Mouse (Mus musculus) cerebellum, adult 2 months (tissue): Measurements from ENCODE around the gene Gnl3l. TPM values are rescaled to one million over a fixed set of nuclear protein-coding genes. Genes with fewer than 3 reads are reported as not detected.

Experiments used
- DNase-seq, 2 experiments: peaks; one replicate each; pipeline ENCODE4 v3.0.0; 2021
- H3K27ac ChIP-seq: fragments of 200-500 bp; 2 replicates; pipeline ENCODE4 v1.5.1; 2012; ENCODE audit warnings: low read length, control low read depth, inconsistent platforms; ENCODE audit not compliant: insufficient read depth
- H3K27me3 ChIP-seq: fragments of 200-500 bp; 2 replicates; pipeline ENCODE4 v1.6.1; 2012; ENCODE audit warnings: inconsistent platforms, mild to moderate bottlenecking, low read length, moderate library complexity; ENCODE audit not compliant: control insufficient read depth, insufficient read depth
- H3K4me1 ChIP-seq: fragments of 200-500 bp; 2 replicates; pipeline ENCODE4 v1.6.1; 2011; ENCODE audit warnings: low read length; ENCODE audit not compliant: control insufficient read depth, insufficient read depth
- H3K4me3 ChIP-seq: fragments of 200-500 bp; replicated peaks from 2 replicates; pipeline ENCODE3; 2011; ENCODE audit warnings: mild to moderate bottlenecking, low read depth, low read length, control low read depth; ENCODE audit not compliant: insufficient read depth
- CTCF ChIP-seq: fragments of 200-500 bp; IDR thresholded peaks from 2 replicates; pipeline ENCODE4 v1.5.1; 2011; ENCODE audit warnings: low read depth, mild to moderate bottlenecking, control low read depth, low read length, moderate library complexity, borderline replicate concordance; ENCODE audit not compliant: insufficient read depth
- POLR2A ChIP-seq: fragments of 200-500 bp; IDR thresholded peaks from 2 replicates; pipeline ENCODE4 v1.6.1; 2011; ENCODE audit warnings: low read length, control low read depth, borderline replicate concordance; ENCODE audit not compliant: insufficient read depth
- WGBS: fragments of 180-500 bp; shearing (Covaris S2); methylation state at CpG from one replicate; pipeline ENCODE4 v1.1.7; 2018; 5-methylcytosine and 5-hydroxymethylcytosine counted together
- polyA plus RNA-seq: library from polyadenylated mRNA; depleted of rRNA; stranded (reverse); fragments of >200 nt; gene quantifications from 2 replicates; pipeline ENCODE4 v1.2.3, GENCODE M21; 2012; rRNA removed

The Gnl3l gene
- polyA plus RNA-seq, result 85.2 and 87.4 TPM in 2 replicates

DNA sequence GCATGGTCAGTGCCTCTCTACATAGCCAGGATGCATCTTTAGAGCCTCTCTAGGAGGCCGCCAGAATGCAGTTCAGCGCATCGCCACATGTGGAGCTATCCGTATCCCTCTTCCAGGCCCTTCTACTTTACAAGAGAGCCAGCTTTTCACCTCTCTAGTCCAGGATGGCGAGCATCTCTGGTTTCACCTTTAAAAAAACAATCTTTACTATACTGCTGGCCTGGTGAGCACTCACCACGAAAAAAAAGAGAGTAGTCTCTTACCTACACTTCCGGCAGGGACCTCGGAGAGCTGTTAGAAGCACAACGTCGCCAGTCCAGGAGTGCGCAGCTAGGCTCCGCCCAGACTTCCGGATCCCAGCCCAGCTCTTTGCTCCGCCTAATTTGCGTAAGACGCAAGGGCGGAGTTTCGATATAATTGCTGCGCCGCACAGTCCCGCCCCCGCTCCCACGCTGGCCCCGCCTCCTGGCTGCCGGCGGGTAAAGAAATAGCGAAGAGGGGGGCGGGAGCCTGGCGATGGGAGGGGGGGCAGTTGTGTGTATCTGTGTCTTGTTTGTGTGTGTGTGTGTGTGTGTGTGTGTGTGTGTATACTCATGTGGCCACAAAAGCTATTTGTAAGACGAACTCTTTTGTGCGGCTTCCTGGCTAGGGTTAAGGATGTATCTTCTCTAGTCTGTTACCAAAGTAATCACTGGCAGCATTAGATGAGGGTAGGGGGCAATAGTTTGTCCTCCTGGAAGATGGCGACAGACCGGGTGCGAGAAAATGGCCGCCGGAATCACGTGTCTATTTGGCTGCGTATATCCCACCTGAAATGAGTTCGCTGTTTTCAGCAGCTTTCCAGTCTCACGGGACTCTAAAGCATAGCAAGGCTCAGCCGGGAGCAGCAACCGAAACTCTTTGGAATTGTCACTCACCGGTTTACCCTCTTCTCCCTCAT is at the start of gene Gnl3l:
Gene Gnl3l (minus strand): TSS at position 385 of the 940 bp plus-strand sequence.
- WGBS, result 8% methylated on average over 43 of the region's 43 CpGs
- peak; percentile 88 to 89 for DNase-seq
- Histone ChIP-seq H3K4me3 (peak within 1 kb of the TSS; percentile 95), H3K4me1 (0 out of 2 replicates have a peak, but pooled peaks cover 2% of the 10 kb centered on the region), H3K27me3 (no peaks in the 10 kb centered on the region), H3K27ac (peak within 1 kb of the TSS; percentile 93)
- peak; percentile 44; the same call in 1 of the 2 replicates for TF ChIP-seq CTCF
- TF ChIP-seq POLR2A, result peak; percentile 72; the same call in 1 of the 2 replicates

DNA sequence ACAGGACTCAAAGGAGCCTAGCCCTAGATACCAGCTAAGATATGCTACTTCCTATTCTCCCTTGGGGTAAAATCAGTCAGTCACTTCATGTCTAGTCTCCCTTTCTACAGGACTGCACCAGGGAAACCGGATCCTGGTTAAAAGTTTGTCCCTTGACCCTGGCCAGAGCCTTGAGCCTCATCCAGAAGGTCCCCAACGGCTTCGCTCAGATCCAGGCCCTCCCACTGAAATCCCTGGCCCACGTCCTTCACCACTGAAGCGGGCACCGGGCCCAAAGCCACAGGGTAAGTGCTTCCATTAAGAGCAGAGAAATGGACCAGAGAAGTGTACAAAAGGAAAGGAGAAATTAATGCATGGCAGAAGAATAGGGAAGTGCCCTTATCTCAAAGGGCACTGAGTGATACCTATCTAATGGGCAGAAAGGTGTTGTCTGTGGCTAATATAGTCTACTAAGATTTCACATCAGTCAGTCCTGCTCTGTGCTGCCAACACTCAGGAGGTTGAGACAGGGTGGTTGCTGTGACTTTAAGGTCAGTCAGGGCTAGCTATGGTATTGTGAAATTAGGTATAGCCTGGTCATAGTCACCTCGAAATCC is 49.0 kb upstream of the Gnl3l start:
- H3K4me3 ChIP-seq, result no peak overlapping the region
- H3K4me1 ChIP-seq, result no peaks in the 10 kb centered on the region
- no peaks in the 10 kb centered on the region for H3K27me3 ChIP-seq
- TF ChIP-seq CTCF (no peak), POLR2A (no peak)
- WGBS, result 24% methylated on average over 7 of the region's 7 CpGs
- no peak overlapping the region for H3K27ac ChIP-seq
- peak in 1 of 2 experiments; percentile 20 for DNase-seq

DNA sequence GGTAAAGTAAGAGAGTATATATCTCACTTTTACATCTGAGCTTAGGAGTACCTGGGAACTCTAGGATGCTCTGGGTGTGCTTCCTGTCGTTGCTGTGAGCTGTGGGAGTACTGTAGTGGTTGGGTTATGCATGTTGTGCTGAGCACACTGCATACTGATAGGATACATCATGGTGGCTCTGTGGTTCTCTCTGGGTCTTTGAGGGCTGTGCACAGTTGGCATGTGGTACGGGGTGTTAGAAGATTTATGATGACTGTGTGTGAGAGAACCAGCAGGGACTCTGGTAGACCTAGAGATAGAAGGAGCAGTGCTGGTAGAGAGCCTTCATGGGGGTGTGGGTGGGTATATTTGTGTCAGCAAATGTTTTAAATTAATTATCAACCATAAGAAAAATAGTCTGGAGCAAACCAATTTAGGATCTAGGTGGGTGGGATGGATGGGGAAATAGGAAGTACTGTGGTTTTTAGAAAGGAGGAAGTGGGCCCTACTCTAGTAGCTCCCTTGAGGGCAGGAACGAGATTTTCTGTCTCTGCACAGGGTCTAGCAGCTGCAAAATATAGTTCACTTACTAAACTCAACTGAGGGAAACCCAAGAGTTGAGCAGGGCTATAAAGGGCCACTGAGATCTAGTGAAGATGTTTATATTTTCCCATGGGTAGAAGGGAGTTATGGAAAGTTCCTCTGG is 44.6 kb upstream of the Gnl3l start:
- no peak for DNase-seq
- TF ChIP-seq POLR2A (no peak), CTCF (no peak)
- H3K27me3 ChIP-seq, result no peaks in the 10 kb centered on the region
- no peak overlapping the region for H3K4me3 ChIP-seq
- no peaks in the 10 kb centered on the region; the same call in 1 of the 2 replicates for H3K4me1 ChIP-seq
- H3K27ac ChIP-seq, result no peak overlapping the region
- WGBS, result 66% methylated on average over 3 of the region's 3 CpGs

DNA sequence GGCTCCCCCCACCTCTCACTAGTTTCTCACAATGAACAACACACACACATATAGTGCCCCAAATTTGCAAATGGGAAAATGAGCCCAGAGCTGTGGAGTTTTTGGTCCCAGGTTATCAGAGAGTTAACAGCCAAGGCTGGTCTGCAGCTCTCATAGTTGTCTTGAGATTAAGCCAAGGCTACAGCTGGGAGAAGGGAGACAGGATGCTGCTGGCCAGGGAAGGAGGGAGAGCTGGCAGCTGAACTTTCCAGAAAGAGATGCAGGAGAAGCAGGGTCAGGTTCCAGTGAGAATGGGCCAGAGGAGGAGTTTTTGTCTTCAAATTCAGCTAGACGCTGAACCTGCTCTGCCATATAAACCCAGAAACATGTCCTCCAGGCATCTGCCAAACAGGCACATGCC is 42.2 kb upstream of the Gnl3l start:
- H3K27ac ChIP-seq, result no peak overlapping the region
- no peaks in the 10 kb centered on the region for H3K27me3 ChIP-seq
- H3K4me3 ChIP-seq, result no peak overlapping the region
- 7% methylated on average over 1 of the region's 1 CpGs for WGBS
- H3K4me1 ChIP-seq, result peaks cover under 1% of the 10 kb centered on the region; the same call in 1 of the 2 replicates
- TF ChIP-seq POLR2A (no peak), CTCF (no peak)
- peak in 1 of 2 experiments; percentile 16 for DNase-seq

DNA sequence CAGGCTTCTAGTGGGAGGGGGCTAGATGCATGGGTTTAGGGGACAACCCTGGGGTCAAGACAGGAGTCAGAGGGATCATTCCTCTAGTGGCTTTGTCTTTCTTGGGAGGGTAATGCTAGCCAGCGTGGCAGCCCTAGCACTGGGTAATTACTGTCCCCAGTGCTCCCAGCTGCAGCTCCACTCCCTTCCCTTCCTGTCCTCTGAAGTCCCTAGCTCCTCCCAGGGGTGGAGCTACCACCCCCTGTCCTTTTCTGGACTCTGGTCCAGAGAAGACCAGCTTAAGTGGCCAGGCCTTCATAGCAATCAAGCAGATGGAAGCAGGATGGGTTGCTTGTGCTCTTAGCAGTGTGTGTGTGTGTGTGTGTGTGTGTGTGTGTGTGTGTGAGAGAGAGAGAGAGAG is 38.4 kb upstream of the Gnl3l start:
- TF ChIP-seq CTCF, result no peak
- TF ChIP-seq POLR2A, result no peak
- H3K27me3 ChIP-seq, result no peaks in the 10 kb centered on the region
- H3K4me1 ChIP-seq, result peaks cover 7% of the 10 kb centered on the region; the same call in 1 of the 2 replicates
- DNase-seq, result no peak
- WGBS, result 23% methylated on average over 1 of the region's 1 CpGs
- H3K27ac ChIP-seq, result no peak overlapping the region
- no peak overlapping the region for H3K4me3 ChIP-seq

DNA sequence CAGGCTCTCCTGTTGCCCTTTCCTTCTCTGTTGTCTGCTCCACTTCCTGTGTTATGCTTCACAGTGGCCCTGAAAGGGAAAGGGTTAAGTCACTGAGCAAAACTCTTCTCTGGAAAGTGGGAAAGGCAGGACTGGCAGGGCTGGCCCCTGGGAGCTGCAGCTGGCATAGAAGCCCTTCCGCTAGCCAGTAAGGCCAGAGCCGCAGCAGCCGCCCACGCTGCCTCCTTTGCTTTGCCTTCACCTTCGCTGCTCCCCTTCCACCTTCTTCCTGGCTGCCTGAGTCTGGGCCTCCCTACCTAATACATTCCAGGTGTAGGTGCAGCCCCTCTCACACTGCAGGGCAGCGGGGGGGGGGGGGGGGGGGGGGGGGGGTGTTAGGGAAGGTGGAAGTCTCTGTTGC is 37.4 kb upstream of the Gnl3l start:
- Histone ChIP-seq H3K27me3 (no peaks in the 10 kb centered on the region), H3K27ac (no peak overlapping the region), H3K4me1 (peaks cover 9% of the 10 kb centered on the region), H3K4me3 (no peak overlapping the region)
- 12% methylated on average over 5 of the region's 6 CpGs for WGBS
- no peak for DNase-seq
- TF ChIP-seq CTCF, result no peak
- no peak for TF ChIP-seq POLR2A

DNA sequence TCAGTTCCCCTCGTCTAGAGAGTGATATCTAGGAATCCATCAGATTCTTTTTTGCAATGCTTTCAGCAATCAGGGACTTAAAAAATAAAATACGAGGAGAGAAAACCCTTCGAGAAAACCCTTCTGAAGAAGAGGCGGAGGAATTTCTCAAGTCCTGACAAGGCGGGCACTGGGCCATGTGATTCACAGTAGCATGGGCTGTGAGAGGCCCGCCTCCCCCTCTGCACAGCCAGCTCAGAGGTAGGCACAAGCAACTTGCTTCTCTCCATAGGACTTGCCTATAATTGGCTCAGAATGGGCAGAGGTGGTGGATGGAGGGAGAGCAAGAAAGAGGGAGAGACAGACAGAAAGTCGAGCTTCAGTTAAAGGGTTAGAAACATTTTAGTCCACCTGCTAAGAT is 33.2 kb upstream of the Gnl3l start:
- Histone ChIP-seq H3K27ac (no peak overlapping the region), H3K27me3 (no peaks in the 10 kb centered on the region), H3K4me3 (no peak overlapping the region), H3K4me1 (peaks cover 11% of the 10 kb centered on the region)
- WGBS, result 36% methylated on average over 7 of the region's 7 CpGs
- TF ChIP-seq CTCF (no peak), POLR2A (no peak)
- DNase-seq, result peak in 1 of 2 experiments; percentile 20
